Mouse (Mus musculus) heart, adult 2 months (tissue): ENCODE results near the gene Amz1. TPM values are rescaled to one million over a fixed set of nuclear protein-coding genes. Genes with fewer than 3 reads are reported as not detected.

Source experiments
- DNase-seq, 2 experiments: peaks; one replicate each; pipeline ENCODE4 v3.0.0; 2021
- H3K27ac ChIP-seq: fragments of 200-600 bp; 2 replicates; pipeline ENCODE4 v1.8.1; 2022
- H3K27me3 ChIP-seq: fragments of 200-500 bp; 2 replicates; pipeline ENCODE4 v1.6.1; 2012; ENCODE audit warnings: mild to moderate bottlenecking, low read length, inconsistent platforms, mixed read lengths; ENCODE audit not compliant: control insufficient read depth, insufficient read depth
- H3K36me3 ChIP-seq: fragments of 200-500 bp; 2 replicates; pipeline ENCODE4 v1.6.1; 2012; ENCODE audit warnings: low read length, inconsistent platforms; ENCODE audit not compliant: control insufficient read depth, insufficient read depth
- H3K4me1 ChIP-seq: fragments of 200-500 bp; 2 replicates; pipeline ENCODE4 v1.6.1; 2011; ENCODE audit warnings: low read length; ENCODE audit not compliant: control insufficient read depth, insufficient read depth
- H3K4me3 ChIP-seq: fragments of 200-600 bp; 2 replicates; pipeline ENCODE4 v1.8.1; 2022
- H3K79me2 ChIP-seq: fragments of 200-500 bp; replicated peaks from 2 replicates; pipeline ENCODE4 v1.6.1; 2012; ENCODE audit warnings: mild to moderate bottlenecking, inconsistent platforms, low read length, moderate library complexity, mixed read lengths; ENCODE audit not compliant: control insufficient read depth, insufficient read depth
- H3K9ac ChIP-seq: fragments of 200-500 bp; 2 replicates; pipeline ENCODE4 v1.6.1; 2012; ENCODE audit warnings: low read depth, mild to moderate bottlenecking, control low read depth, inconsistent platforms, low read length, mixed read lengths
- CTCF ChIP-seq: fragments of 200-600 bp; IDR thresholded peaks from 2 replicates; pipeline ENCODE4 v1.8.1; 2022; ENCODE audit warnings: antibody characterized with exemption, mild to moderate bottlenecking, moderate library complexity
- EP300 ChIP-seq: fragments of 200-500 bp; IDR thresholded peaks from 2 replicates; pipeline ENCODE4 v1.6.1; 2011; ENCODE audit warnings: low read depth, low read length, control low read depth; ENCODE audit not compliant: insufficient read depth
- POLR2A ChIP-seq: fragments of 200-500 bp; IDR thresholded peaks from 2 replicates; pipeline ENCODE4 v1.6.1; 2011; ENCODE audit warnings: mild to moderate bottlenecking, low read depth, low read length, control low read depth; ENCODE audit not compliant: insufficient read depth
- WGBS: fragments of 180-500 bp; shearing (Covaris S2); methylation state at CpG from one replicate; pipeline ENCODE4 v1.1.7; 2018; 5-methylcytosine and 5-hydroxymethylcytosine counted together
- intact Hi-C: fragments of 180-260 bp; cut with DNase I; formaldehyde crosslinking; loops from one replicate; pipeline ENCODE4 v1.15.1; 2025
- polyA plus RNA-seq: library from polyadenylated mRNA; depleted of rRNA; stranded (reverse); fragments of >200 nt; gene quantifications from 2 replicates; pipeline ENCODE4 v1.2.3, GENCODE M21; 2012
- total RNA-seq, 2 experiments: library from RNA; stranded (reverse); gene quantifications; 2 replicates each; pipeline ENCODE4 v1.2.3; 2021

The Amz1 gene
- total and polyA plus RNA-seq, 3 experiments, result 0.31 to 0.98 (median 0.48) TPM

DNA sequence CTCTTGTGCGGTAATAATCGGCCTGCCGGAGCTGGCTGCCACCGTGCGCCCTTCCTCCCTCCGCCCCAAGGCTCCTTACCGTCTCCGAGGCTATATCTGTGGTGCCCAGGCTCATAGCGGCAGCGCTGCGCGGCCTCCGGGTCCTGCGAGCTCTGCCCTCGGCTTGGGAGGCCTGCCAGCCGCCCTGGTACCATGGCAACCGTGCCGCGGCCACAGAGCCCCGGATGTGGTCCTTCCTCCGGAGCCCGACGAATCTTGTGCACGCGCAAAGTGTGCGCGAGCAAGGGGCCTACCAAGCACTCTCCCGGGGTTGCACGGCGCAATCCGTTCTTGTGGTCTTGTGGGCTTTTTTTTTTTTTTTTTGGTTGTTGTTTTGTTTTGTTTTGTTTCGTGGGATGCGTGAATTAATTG lies 21.8 kb upstream of the Amz1 start, which contains the start of gene Iqce:
Iqce (minus strand) TSS at position 276 of the 411 bp plus-strand sequence.
- TF ChIP-seq POLR2A (peak; percentile 51; the same call in 1 of the 2 replicates), CTCF (no peak), EP300 (0 out of 2 replicates have a peak, but pooled peaks have one; percentile 14)
- peak; percentile 95 to 96 for DNase-seq
- Histone ChIP-seq H3K4me1 (peaks cover 8% of the 10 kb centered on the region), H3K27me3 (no peaks in the 10 kb centered on the region), H3K27ac (peak within 1 kb of the TSS; percentile 73), H3K79me2 (no peaks in the 10 kb centered on the region), H3K36me3 (no peaks in the 10 kb centered on the region), H3K4me3 (peak within 1 kb of the TSS; percentile 95), H3K9ac (peak within 1 kb of the TSS; percentile 92)
- intact Hi-C loops, result no loop called here
- 1% methylated on average over 33 of the region's 33 CpGs for WGBS

DNA sequence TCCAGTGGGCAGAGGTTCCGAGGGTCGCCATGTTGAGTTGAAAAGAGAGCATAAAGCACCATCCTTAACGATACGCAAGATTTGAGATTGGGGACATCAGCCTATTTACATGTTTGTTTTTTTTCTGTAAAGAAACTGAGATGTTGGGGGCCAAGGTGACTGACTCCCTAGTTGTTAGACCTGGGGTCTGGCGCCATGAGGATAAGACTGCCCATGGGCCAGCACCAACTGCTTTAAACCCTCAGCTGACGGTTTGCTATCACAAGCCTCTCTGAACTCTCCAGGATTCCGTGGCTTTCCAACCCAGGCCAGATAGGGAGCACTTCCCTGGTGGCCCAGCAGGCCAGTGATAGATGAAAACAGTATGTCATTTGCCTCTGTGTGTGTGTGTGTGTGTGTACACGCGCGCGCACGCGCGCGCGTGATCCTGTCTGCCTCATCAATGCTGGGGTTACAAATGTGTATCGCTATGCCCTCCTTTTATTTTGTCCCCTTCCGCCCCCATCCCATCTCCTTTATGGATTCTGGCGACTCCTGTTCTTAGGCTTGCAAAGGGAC lies 21.2 kb upstream of the Amz1 start:
- peak overlapping the region; percentile 95 for H3K4me3 ChIP-seq
- H3K79me2 ChIP-seq, result no peaks in the 10 kb centered on the region
- peak in 1 of 2 experiments; percentile 17 for DNase-seq
- intact Hi-C loops, result no loop called here
- peak overlapping the region; percentile 73 for H3K27ac ChIP-seq
- WGBS, result 67% methylated on average over 19 of the region's 19 CpGs
- H3K4me1 ChIP-seq, result peaks cover 8% of the 10 kb centered on the region
- H3K27me3 ChIP-seq, result no peaks in the 10 kb centered on the region
- no peaks in the 10 kb centered on the region for H3K36me3 ChIP-seq
- TF ChIP-seq EP300 (no peak), POLR2A (no peak), CTCF (no peak)
- peak overlapping the region; percentile 36 for H3K9ac ChIP-seq

DNA sequence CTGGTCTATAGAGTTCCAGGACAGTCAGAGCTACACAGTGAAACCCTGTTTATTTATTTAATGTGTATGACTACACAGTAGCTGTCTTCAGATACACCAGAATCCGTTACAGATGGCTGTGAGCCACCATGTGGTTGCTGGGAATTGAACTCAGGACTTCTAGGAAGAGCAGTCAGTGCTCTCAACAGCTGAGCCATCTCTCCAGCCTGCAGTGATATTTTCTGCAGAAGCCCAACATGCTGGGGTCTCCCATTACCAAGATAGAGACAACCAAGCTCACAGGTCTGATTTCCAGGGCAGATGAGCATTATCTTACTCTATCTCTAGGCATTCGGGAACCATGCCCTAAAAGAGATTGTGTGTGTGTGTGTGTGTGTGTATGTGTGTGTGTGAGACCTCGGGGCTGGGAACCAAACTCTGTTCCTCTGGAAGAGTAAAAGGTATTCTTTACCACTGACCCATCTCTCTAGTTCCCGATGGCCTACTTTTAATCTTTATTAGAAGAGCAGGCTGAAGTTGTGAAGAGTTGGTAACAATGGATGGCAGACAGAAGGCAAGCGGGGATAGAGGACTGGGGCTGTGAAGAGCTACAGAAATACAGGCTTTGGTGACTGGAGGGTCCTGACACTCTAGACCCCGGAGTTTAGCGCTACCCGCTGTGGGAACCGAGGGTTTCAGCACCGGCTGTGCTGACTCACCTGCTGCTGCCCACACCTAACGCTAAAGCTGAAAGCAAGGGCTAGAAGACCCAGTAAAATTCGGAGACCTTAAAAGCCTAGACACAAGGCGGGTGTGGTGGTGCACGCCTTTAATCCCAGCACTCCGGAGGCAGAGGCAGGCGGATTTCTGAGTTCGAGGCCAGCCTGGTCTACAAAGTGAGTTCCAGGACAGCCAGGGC lies 20.2 kb upstream of the Amz1 start:
- H3K27ac ChIP-seq, result peak overlapping the region; percentile 100
- no peak for TF ChIP-seq EP300
- TF ChIP-seq CTCF, result no peak
- no peak for TF ChIP-seq POLR2A
- no peak overlapping the region for H3K9ac ChIP-seq
- no peaks in the 10 kb centered on the region for H3K27me3 ChIP-seq
- intact Hi-C loops, result loop anchor here (2.0 kb wide), 1 partner anchor 45 kb away; no protein-coding TSS in a partner anchor
- 32% methylated on average over 17 of the region's 17 CpGs for WGBS
- H3K4me3 ChIP-seq, result peak overlapping the region; percentile 92
- DNase-seq, result no peak
- H3K4me1 ChIP-seq, result peaks cover 8% of the 10 kb centered on the region
- H3K79me2 ChIP-seq, result no peaks in the 10 kb centered on the region
- H3K36me3 ChIP-seq, result no peaks in the 10 kb centered on the region

- peak within 1 kb of the TSS; percentile 92 for H3K4me3 ChIP-seq
- TF ChIP-seq CTCF (no peak), POLR2A (peak; percentile 96), EP300 (peak; percentile 80)
- no peaks in the 10 kb centered on the region for H3K36me3 ChIP-seq
- H3K4me1 ChIP-seq, result peaks cover 8% of the 10 kb centered on the region
- DNase-seq, result peak; percentile 99 to 100
- H3K27ac ChIP-seq, result peak within 1 kb of the TSS; percentile 100
- intact Hi-C loops, result loop anchor here (2.0 kb wide), 1 partner anchor 44 kb away; no protein-coding TSS in a partner anchor
- under 1% methylated on average over 69 of the region's 69 CpGs for WGBS
- no peaks in the 10 kb centered on the region for H3K79me2 ChIP-seq
- peak within 1 kb of the TSS; percentile 74 for H3K9ac ChIP-seq
- H3K27me3 ChIP-seq, result no peaks in the 10 kb centered on the region
Measured at GRCm38 (mm10) chr5:140704378-140705251, 19.3 kb upstream of the Amz1 start, which contains the start of gene Brat1. Brat1 (plus strand) TSS chr5:140705011.

- Histone ChIP-seq H3K4me3 (peak overlapping the region; percentile 69), H3K9ac (peak overlapping the region; percentile 74), H3K4me1 (peaks cover 8% of the 10 kb centered on the region), H3K36me3 (no peaks in the 10 kb centered on the region), H3K27me3 (no peaks in the 10 kb centered on the region), H3K27ac (peak overlapping the region; percentile 85), H3K79me2 (no peaks in the 10 kb centered on the region)
- intact Hi-C loops, result loop anchor here (2.0 kb wide), 1 partner anchor 43 kb away; no protein-coding TSS in a partner anchor
- peak; percentile 17 to 33 for DNase-seq
- TF ChIP-seq CTCF, result no peak
- no peak for TF ChIP-seq EP300
- TF ChIP-seq POLR2A, result no peak
- WGBS, result 43% methylated on average over 7 of the region's 7 CpGs
Measured at GRCm38 (mm10) chr5:140705501-140706171, 18.3 kb upstream of the Amz1 start.
